Mouse (Mus musculus): ENCODE measurements at regions not wholly inside any gene's neighbourhood (a gene's known extent, or its start where the extent isn't known, plus 50 kb on each side); places are given as distances from the start of the nearest gene placed in this dataset.

GRCm38 (mm10) chr4:142638733-142639339 is 399.6 kb upstream of the Kazn start:
- no peak overlapping the region for H3K4me2 ChIP-seq (ENCODE audit: low read depth, low read length)
- no peak for ATAC-seq (replicated peaks; ENCODE audit: extremely low read depth, insufficient read depth, low FRiP score)
- WGBS: 50% methylated on average over 13 of the region's 13 CpGs

DNA sequence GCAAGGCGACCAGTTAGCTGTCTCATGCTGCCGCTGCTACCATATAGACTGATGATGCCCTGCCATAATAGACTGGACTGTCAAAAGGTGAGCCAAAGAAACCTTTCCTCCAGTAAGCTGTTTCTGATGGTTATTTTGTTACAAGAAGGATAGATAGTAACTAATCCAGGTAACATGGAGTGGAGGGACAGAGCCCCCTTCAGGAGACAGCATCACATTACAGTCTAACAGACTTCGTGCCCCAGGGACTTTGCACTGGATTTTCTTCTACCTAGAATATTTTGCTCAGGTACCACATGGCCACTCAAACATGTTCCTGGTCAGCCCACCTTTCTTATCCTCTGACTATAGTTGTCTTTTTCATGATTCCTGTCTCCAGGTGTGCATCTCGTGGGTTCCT is 398.9 kb upstream of the Kazn start:
- Histone ChIP-seq H3K27ac (ENCODE audit: low read length) (no peak overlapping the region), H3K4me2 (ENCODE audit: low read depth, low read length) (no peak overlapping the region), H3K4me1 (ENCODE audit: control insufficient read depth, insufficient read depth, low read length) (0 out of 2 replicates have a peak, but pooled peaks cover 2% of the 10 kb centered on the region), H3K9ac (ENCODE audit: low read length) (no peak overlapping the region), H3K36me3 (ENCODE audit: control insufficient read depth, insufficient read depth) (no peaks in the 10 kb centered on the region), H3K9me3 (replicated peaks; ENCODE audit: control insufficient read depth, low read length) (no peaks in the 10 kb centered on the region), H3K4me3 (ENCODE audit: low read length) (no peak overlapping the region), H3K27me3 (ENCODE audit: control insufficient read depth, insufficient read depth, low read length) (no peaks in the 10 kb centered on the region)
- WGBS: 85% methylated on average over 4 of the region's 4 CpGs
- ATAC-seq (replicated peaks; ENCODE audit: extremely low read depth, insufficient read depth, low FRiP score): no peak

More at GRCm38 (mm10) chr4:142638733-142639339, 399.6 kb upstream of the Kazn start:
- H3K9me3 ChIP-seq (replicated peaks; ENCODE audit: control insufficient read depth, low read length): no peaks in the 10 kb centered on the region
- no peak overlapping the region for H3K27ac ChIP-seq (ENCODE audit: low read length)
- no peak overlapping the region for H3K4me3 ChIP-seq (ENCODE audit: low read length)
- H3K4me1 ChIP-seq (ENCODE audit: control insufficient read depth, insufficient read depth, low read length): 0 out of 2 replicates have a peak, but pooled peaks cover 2% of the 10 kb centered on the region
- no peaks in the 10 kb centered on the region for H3K36me3 ChIP-seq (ENCODE audit: control insufficient read depth, insufficient read depth)
- H3K9ac ChIP-seq (ENCODE audit: low read length): no peak overlapping the region
- no peaks in the 10 kb centered on the region for H3K27me3 ChIP-seq (ENCODE audit: control insufficient read depth, insufficient read depth, low read length)

DNA sequence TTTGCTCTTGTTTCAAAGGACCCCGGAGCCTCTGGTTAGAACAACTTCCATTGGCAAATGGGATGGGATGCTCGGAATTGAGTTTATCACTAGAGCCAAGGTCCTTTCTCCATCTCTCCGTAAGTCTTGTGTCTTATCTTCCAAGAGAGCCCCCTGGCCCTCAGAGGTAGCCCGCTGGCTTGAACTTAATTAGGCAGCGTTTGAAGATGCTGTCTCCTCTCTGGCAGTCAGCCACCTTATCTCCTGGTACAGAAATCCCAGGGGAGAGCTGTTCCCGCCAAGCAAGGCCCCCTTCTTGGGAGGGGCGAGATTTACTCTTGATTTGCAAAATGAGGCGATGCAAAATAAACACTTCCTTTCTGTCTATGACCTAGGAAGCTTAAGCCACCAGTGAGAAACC is 395.2 kb upstream of the Kazn start:
- ATAC-seq (replicated peaks; ENCODE audit: extremely low read depth, insufficient read depth, low FRiP score): no peak
- Histone ChIP-seq H3K9me3 (replicated peaks; ENCODE audit: control insufficient read depth, low read length) (no peaks in the 10 kb centered on the region), H3K36me3 (ENCODE audit: control insufficient read depth, insufficient read depth) (no peaks in the 10 kb centered on the region), H3K27me3 (ENCODE audit: control insufficient read depth, insufficient read depth, low read length) (no peaks in the 10 kb centered on the region), H3K27ac (ENCODE audit: low read length) (no peak overlapping the region), H3K4me2 (ENCODE audit: low read depth, low read length) (no peak overlapping the region), H3K9ac (ENCODE audit: low read length) (no peak overlapping the region), H3K4me3 (ENCODE audit: low read length) (no peak overlapping the region), H3K4me1 (ENCODE audit: control insufficient read depth, insufficient read depth, low read length) (0 out of 2 replicates have a peak, but pooled peaks cover 2% of the 10 kb centered on the region)
- WGBS: 20% methylated on average over 8 of the region's 8 CpGs

GRCm38 (mm10) chr4:142633667-142634350 is 394.6 kb upstream of the Kazn start:
- no peaks in the 10 kb centered on the region for H3K9me3 ChIP-seq (replicated peaks; ENCODE audit: control insufficient read depth, low read length)
- no peak for ATAC-seq (replicated peaks; ENCODE audit: extremely low read depth, insufficient read depth, low FRiP score)
- H3K4me1 ChIP-seq (ENCODE audit: control insufficient read depth, insufficient read depth, low read length): 0 out of 2 replicates have a peak, but pooled peaks cover 2% of the 10 kb centered on the region
- no peaks in the 10 kb centered on the region for H3K36me3 ChIP-seq (ENCODE audit: control insufficient read depth, insufficient read depth)
- H3K4me3 ChIP-seq (ENCODE audit: low read length): no peak overlapping the region
- no peak overlapping the region for H3K27ac ChIP-seq (ENCODE audit: low read length)
- 43% methylated on average over 13 of the region's 13 CpGs for WGBS
- no peak overlapping the region for H3K4me2 ChIP-seq (ENCODE audit: low read depth, low read length)
- no peak overlapping the region for H3K9ac ChIP-seq (ENCODE audit: low read length)
- no peaks in the 10 kb centered on the region for H3K27me3 ChIP-seq (ENCODE audit: control insufficient read depth, insufficient read depth, low read length)

- no peaks in the 10 kb centered on the region for H3K27me3 ChIP-seq (ENCODE audit: control insufficient read depth, insufficient read depth, low read length)
- no peaks in the 10 kb centered on the region for H3K4me1 ChIP-seq (ENCODE audit: control insufficient read depth, insufficient read depth, low read length)
- no peaks in the 10 kb centered on the region for H3K9me3 ChIP-seq (replicated peaks; ENCODE audit: control insufficient read depth, low read length)
- no peak overlapping the region for H3K4me2 ChIP-seq (ENCODE audit: low read depth, low read length)
- no peak overlapping the region for H3K27ac ChIP-seq (ENCODE audit: low read length)
- H3K9ac ChIP-seq (ENCODE audit: low read length): no peak overlapping the region
- no peak overlapping the region for H3K4me3 ChIP-seq (ENCODE audit: low read length)
- no peaks in the 10 kb centered on the region for H3K36me3 ChIP-seq (ENCODE audit: control insufficient read depth, insufficient read depth)
- 75% methylated on average over 8 of the region's 8 CpGs for WGBS
- ATAC-seq (replicated peaks; ENCODE audit: extremely low read depth, insufficient read depth, low FRiP score): no peak; the same call in 1 of the 2 replicates
Observed at GRCm38 (mm10) chr4:142626503-142627194, 387.4 kb upstream of the Kazn start.

GRCm38 (mm10) chr4:142625456-142625855 is 386.3 kb upstream of the Kazn start:
- 36% methylated on average over 3 of the region's 3 CpGs for WGBS
- Histone ChIP-seq H3K36me3 (ENCODE audit: control insufficient read depth, insufficient read depth) (no peaks in the 10 kb centered on the region), H3K4me3 (ENCODE audit: low read length) (no peak overlapping the region), H3K27ac (ENCODE audit: low read length) (no peak overlapping the region), H3K4me2 (ENCODE audit: low read depth, low read length) (no peak overlapping the region), H3K9me3 (replicated peaks; ENCODE audit: control insufficient read depth, low read length) (no peaks in the 10 kb centered on the region), H3K9ac (ENCODE audit: low read length) (no peak overlapping the region), H3K4me1 (ENCODE audit: control insufficient read depth, insufficient read depth, low read length) (no peaks in the 10 kb centered on the region), H3K27me3 (ENCODE audit: control insufficient read depth, insufficient read depth, low read length) (no peaks in the 10 kb centered on the region)
- no peak for ATAC-seq (replicated peaks; ENCODE audit: extremely low read depth, insufficient read depth, low FRiP score)

DNA sequence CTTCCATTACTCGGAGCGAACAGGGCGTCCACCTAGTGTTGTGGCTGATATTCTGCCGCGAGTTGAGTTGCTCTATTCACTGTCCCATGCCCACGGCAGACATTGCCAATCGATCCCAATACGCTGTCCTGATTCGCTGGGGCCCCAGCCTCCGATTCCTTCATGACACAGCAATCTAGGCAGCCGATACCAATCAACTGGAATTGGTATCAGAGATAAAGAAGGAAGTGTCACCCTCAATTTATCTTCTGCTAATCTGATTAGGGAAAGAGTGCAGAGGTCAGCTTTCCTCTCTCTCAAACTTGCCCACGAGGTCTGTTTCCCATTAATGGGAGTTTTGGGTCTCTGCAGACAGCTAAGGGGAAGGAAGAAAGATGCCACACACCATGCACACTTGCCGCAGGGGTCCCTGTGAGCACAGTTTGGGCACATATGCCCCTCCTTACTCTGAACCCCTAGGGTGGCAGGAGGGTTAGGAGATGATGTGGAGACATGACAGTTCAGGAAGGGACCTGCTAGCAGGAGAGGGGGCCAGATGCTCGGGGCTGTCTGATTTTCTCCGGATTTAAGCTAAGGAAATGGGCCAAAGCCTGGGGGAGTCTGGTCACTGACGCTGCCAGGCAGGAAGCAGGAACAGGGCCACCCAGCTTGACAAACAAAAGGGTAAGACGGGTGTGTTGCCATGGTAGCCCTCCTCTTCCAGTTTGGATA is 383.1 kb upstream of the Kazn start:
- Histone ChIP-seq H3K9ac (ENCODE audit: low read length) (no peak overlapping the region), H3K9me3 (replicated peaks; ENCODE audit: control insufficient read depth, low read length) (no peaks in the 10 kb centered on the region), H3K27me3 (ENCODE audit: control insufficient read depth, insufficient read depth, low read length) (no peaks in the 10 kb centered on the region), H3K36me3 (ENCODE audit: control insufficient read depth, insufficient read depth) (no peaks in the 10 kb centered on the region), H3K4me1 (ENCODE audit: control insufficient read depth, insufficient read depth, low read length) (no peaks in the 10 kb centered on the region), H3K4me3 (ENCODE audit: low read length) (no peak overlapping the region), H3K4me2 (ENCODE audit: low read depth, low read length) (no peak overlapping the region), H3K27ac (ENCODE audit: low read length) (no peak overlapping the region)
- 54% methylated on average over 17 of the region's 17 CpGs for WGBS
- ATAC-seq (replicated peaks; ENCODE audit: extremely low read depth, insufficient read depth, low FRiP score): no peak

DNA sequence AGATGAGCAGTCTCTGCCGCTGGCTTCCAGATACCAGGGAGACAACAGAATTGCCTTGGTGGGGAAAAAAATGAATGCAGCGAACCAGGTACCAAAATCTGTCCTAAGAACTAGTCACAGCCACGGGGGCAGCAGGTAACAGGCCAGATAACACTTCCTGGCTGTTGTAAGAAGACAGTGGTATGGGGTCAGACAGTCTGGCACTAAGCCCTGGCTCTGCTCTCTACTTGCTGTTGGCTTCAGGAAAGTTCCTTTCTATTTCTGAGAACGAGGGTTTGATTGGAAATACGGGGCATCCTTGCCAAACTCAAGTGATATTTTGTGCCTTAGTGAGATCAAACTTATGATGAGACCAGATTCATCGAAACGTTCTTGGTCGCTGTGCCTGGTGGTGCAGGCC is 380.2 kb upstream of the Kazn start:
- no peak overlapping the region for H3K4me3 ChIP-seq (ENCODE audit: low read length)
- H3K9ac ChIP-seq (ENCODE audit: low read length): no peak overlapping the region
- no peaks in the 10 kb centered on the region for H3K36me3 ChIP-seq (ENCODE audit: control insufficient read depth, insufficient read depth)
- H3K27me3 ChIP-seq (ENCODE audit: control insufficient read depth, insufficient read depth, low read length): no peaks in the 10 kb centered on the region
- WGBS: 68% methylated on average over 8 of the region's 8 CpGs
- no peak overlapping the region for H3K4me2 ChIP-seq (ENCODE audit: low read depth, low read length)
- no peaks in the 10 kb centered on the region for H3K4me1 ChIP-seq (ENCODE audit: control insufficient read depth, insufficient read depth, low read length)
- no peak for ATAC-seq (replicated peaks; ENCODE audit: extremely low read depth, insufficient read depth, low FRiP score)
- H3K27ac ChIP-seq (ENCODE audit: low read length): no peak overlapping the region
- H3K9me3 ChIP-seq (replicated peaks; ENCODE audit: control insufficient read depth, low read length): no peaks in the 10 kb centered on the region
